Mouse (Mus musculus) central nervous system, embryonic 11.5 days (tissue): ENCODE measurements around the gene Sf3a1. TPM values are rescaled to one million over a fixed set of nuclear protein-coding genes. Genes with fewer than 3 reads are reported as not detected.

ENCODE experiments used
- polyA plus RNA-seq: library from polyadenylated mRNA; depleted of rRNA; stranded (reverse); fragments of >200 nt; gene quantifications from 2 replicates; pipeline ENCODE4 v1.2.3, GENCODE M21; 2012; rRNA removed

The Sf3a1 gene
- 86.3 and 86.6 TPM in 2 replicates for polyA plus RNA-seq

GRCm38 (mm10) chr11:4159808-4160708 lies at the start of gene Sf3a1, which contains the start of gene Ccdc157:
Gene Sf3a1 (plus strand): TSS chr11:4160350.
Gene Ccdc157 (minus strand): TSS chr11:4160293.

GRCm38 (mm10) chr11:4122742-4123579 lies 37.2 kb upstream of the Sf3a1 start, which contains the start of gene Sec14l2:
Gene Sec14l2 (minus strand): TSS chr11:4123415.

GRCm38 (mm10) chr11:4134986-4135935 lies 24.9 kb upstream of the Sf3a1 start, which contains the start of gene Rnf215:
Gene Rnf215 (plus strand): TSS chr11:4135202.

GRCm38 (mm10) chr11:4186486-4187317 lies 26.6 kb downstream of the Sf3a1 start, which contains the start of gene Tbc1d10a:
Gene Tbc1d10a (plus strand): TSS chr11:4186789.

GRCm38 (mm10) chr11:4217914-4218629 lies 57.9 kb downstream of the Sf3a1 start, which contains the start of gene Castor1:
Gene Castor1 (plus strand): TSS chr11:4218225.

Other genes with a start within 250 kb of the Sf3a1 start
- gene Slc35e4, start 245.7 kb upstream of the Sf3a1 start, polyA plus RNA-seq: 3.5 and 3.8 TPM in 2 replicates
- 15.7 and 28.7 TPM in 2 replicates for gene Tcn2, start 228.2 kb upstream of the Sf3a1 start, polyA plus RNA-seq
- 74.4 and 90.3 TPM in 2 replicates for gene Pes1, start 196.4 kb upstream of the Sf3a1 start, polyA plus RNA-seq
- not detected in 2 replicates for gene 4930556J24Rik, start 183.6 kb upstream of the Sf3a1 start, polyA plus RNA-seq
- gene Gal3st1, start 176.7 kb upstream of the Sf3a1 start, polyA plus RNA-seq: 0.41 and 1.8 TPM in 2 replicates
- gene Sec14l4, start 128.9 kb upstream of the Sf3a1 start, polyA plus RNA-seq: 0.06 and 0.17 TPM in 2 replicates
- 0.18 TPM in 1 of 2 replicates, not detected in the other for gene Sec14l3, start 95.5 kb upstream of the Sf3a1 start, polyA plus RNA-seq
- 5.8 and 6.3 TPM in 2 replicates for gene Mtfp1, start 64.9 kb upstream of the Sf3a1 start, polyA plus RNA-seq
- gene Sec14l2, start 36.9 kb upstream of the Sf3a1 start, polyA plus RNA-seq: 3.9 and 4.1 TPM in 2 replicates
- gene Rnf215, start 25.1 kb upstream of the Sf3a1 start, polyA plus RNA-seq: 42.2 and 68.5 TPM in 2 replicates
- gene Ccdc157, start 57 bp upstream of the Sf3a1 start, polyA plus RNA-seq: 12.3 and 14.2 TPM in 2 replicates
- 25.3 and 29.9 TPM in 2 replicates for gene Tbc1d10a, start 26.4 kb downstream of the Sf3a1 start, polyA plus RNA-seq
- 1.3 and 1.8 TPM in 2 replicates for gene Castor1, start 57.9 kb downstream of the Sf3a1 start, polyA plus RNA-seq
- 0.09 and 0.17 TPM in 2 replicates for gene Osm, start 76.1 kb downstream of the Sf3a1 start, polyA plus RNA-seq
- 0.08 and 0.11 TPM in 2 replicates for gene Lif, start 97.2 kb downstream of the Sf3a1 start, polyA plus RNA-seq